Mouse (Mus musculus): ENCODE results near the gene Ptpdc1. TPM values are rescaled to one million over a fixed set of nuclear protein-coding genes. Genes with fewer than 3 reads are reported as not detected.

Ptpdc1 gene
- polyA plus RNA-seq, 1 experiment from 2014 or later: 4.8 TPM

- H3K27me3 ChIP-seq (ENCODE audit: control insufficient read depth, insufficient read depth, low read length): peaks cover 90% of the 10 kb centered on the region
- H3K4me3 ChIP-seq (ENCODE audit: low read length): no peak overlapping the region
- H3K4me1 ChIP-seq (ENCODE audit: control insufficient read depth, insufficient read depth, low read length): peaks cover 21% of the 10 kb centered on the region
- no peak for ATAC-seq (replicated peaks; ENCODE audit: extremely low read depth, insufficient read depth, low FRiP score)
- H3K9ac ChIP-seq (ENCODE audit: low read length): no peak overlapping the region
- no peaks in the 10 kb centered on the region for H3K9me3 ChIP-seq (replicated peaks; ENCODE audit: control insufficient read depth, low read length)
- 3% methylated on average over 39 of the region's 39 CpGs for WGBS
- no peak overlapping the region; the same call in 1 of the 2 replicates for H3K4me2 ChIP-seq (ENCODE audit: low read depth, low read length)
- H3K27ac ChIP-seq (ENCODE audit: low read length): no peak overlapping the region
- no peaks in the 10 kb centered on the region for H3K36me3 ChIP-seq (ENCODE audit: control insufficient read depth, insufficient read depth)
These were observed 39.6 kb upstream of the Ptpdc1 start for GRCm38 (mm10) chr13:48664916-48665655.

- Histone ChIP-seq H3K4me1 (ENCODE audit: control insufficient read depth, insufficient read depth, low read length) (peaks cover 21% of the 10 kb centered on the region), H3K9me3 (replicated peaks; ENCODE audit: control insufficient read depth, low read length) (no peaks in the 10 kb centered on the region), H3K27me3 (ENCODE audit: control insufficient read depth, insufficient read depth, low read length) (peaks cover 95% of the 10 kb centered on the region), H3K36me3 (ENCODE audit: control insufficient read depth, insufficient read depth) (no peaks in the 10 kb centered on the region), H3K4me2 (ENCODE audit: low read depth, low read length) (no peak overlapping the region), H3K27ac (ENCODE audit: low read length) (no peak overlapping the region), H3K9ac (ENCODE audit: low read length) (no peak overlapping the region), H3K4me3 (ENCODE audit: low read length) (no peak overlapping the region)
- ATAC-seq (replicated peaks; ENCODE audit: extremely low read depth, insufficient read depth, low FRiP score): no peak
- 23% methylated on average over 7 of the region's 7 CpGs for WGBS
These were observed 38.5 kb upstream of the Ptpdc1 start for GRCm38 (mm10) chr13:48663988-48664339.

GRCm38 (mm10) chr13:48663211-48663987, 37.9 kb upstream of the Ptpdc1 start:
- H3K27ac ChIP-seq (ENCODE audit: low read length): no peak overlapping the region
- WGBS: 6% methylated on average over 52 of the region's 54 CpGs
- H3K4me2 ChIP-seq (ENCODE audit: low read depth, low read length): peak overlapping the region; percentile 70
- no peak for ATAC-seq (replicated peaks; ENCODE audit: extremely low read depth, insufficient read depth, low FRiP score)
- H3K4me1 ChIP-seq (ENCODE audit: control insufficient read depth, insufficient read depth, low read length): peaks cover 19% of the 10 kb centered on the region
- H3K36me3 ChIP-seq (ENCODE audit: control insufficient read depth, insufficient read depth): no peaks in the 10 kb centered on the region
- peak overlapping the region; percentile 54 for H3K4me3 ChIP-seq (ENCODE audit: low read length)
- H3K9me3 ChIP-seq (replicated peaks; ENCODE audit: control insufficient read depth, low read length): no peaks in the 10 kb centered on the region
- peaks cover 97% of the 10 kb centered on the region for H3K27me3 ChIP-seq (ENCODE audit: control insufficient read depth, insufficient read depth, low read length)
- H3K9ac ChIP-seq (ENCODE audit: low read length): 0 out of 2 replicates have a peak overlapping the region, but pooled peaks have one; percentile 3

- Histone ChIP-seq H3K27ac (ENCODE audit: low read length) (no peak within 1 kb of the TSS), H3K9me3 (replicated peaks; ENCODE audit: control insufficient read depth, low read length) (no peaks in the 10 kb centered on the region), H3K4me3 (ENCODE audit: low read length) (peak within 1 kb of the TSS; percentile 54), H3K4me1 (ENCODE audit: control insufficient read depth, insufficient read depth, low read length) (peaks cover 20% of the 10 kb centered on the region), H3K36me3 (ENCODE audit: control insufficient read depth, insufficient read depth) (no peaks in the 10 kb centered on the region), H3K27me3 (ENCODE audit: control insufficient read depth, insufficient read depth, low read length) (peaks cover 99% of the 10 kb centered on the region), H3K9ac (ENCODE audit: low read length) (0 out of 2 replicates have a peak within 1 kb of the TSS, but pooled peaks have one; percentile 3), H3K4me2 (ENCODE audit: low read depth, low read length) (peak within 1 kb of the TSS; percentile 70)
- ATAC-seq (replicated peaks; ENCODE audit: extremely low read depth, insufficient read depth, low FRiP score): 0 out of 2 replicates have a peak, but pooled peaks have one; percentile 29
- WGBS: under 1% methylated on average over 59 of the region's 73 CpGs
These were observed 37.1 kb upstream of the Ptpdc1 start, which contains the start of gene Barx1 for GRCm38 (mm10) chr13:48662431-48663143. TSS of gene Barx1 (plus strand) at chr13:48662998.

- H3K4me3 ChIP-seq (ENCODE audit: low read length): no peak overlapping the region
- no peak overlapping the region for H3K27ac ChIP-seq (ENCODE audit: low read length)
- peaks cover 99% of the 10 kb centered on the region for H3K27me3 ChIP-seq (ENCODE audit: control insufficient read depth, insufficient read depth, low read length)
- WGBS: 3% methylated on average over 1 of the region's 1 CpGs
- no peaks in the 10 kb centered on the region for H3K36me3 ChIP-seq (ENCODE audit: control insufficient read depth, insufficient read depth)
- H3K4me2 ChIP-seq (ENCODE audit: low read depth, low read length): no peak overlapping the region
- no peak overlapping the region for H3K9ac ChIP-seq (ENCODE audit: low read length)
- H3K4me1 ChIP-seq (ENCODE audit: control insufficient read depth, insufficient read depth, low read length): peaks cover 20% of the 10 kb centered on the region
- ATAC-seq (replicated peaks; ENCODE audit: extremely low read depth, insufficient read depth, low FRiP score): no peak
- H3K9me3 ChIP-seq (replicated peaks; ENCODE audit: control insufficient read depth, low read length): no peaks in the 10 kb centered on the region
These were observed 36.1 kb upstream of the Ptpdc1 start for GRCm38 (mm10) chr13:48661561-48661960.

GRCm38 (mm10) chr13:48660741-48661140, 35.3 kb upstream of the Ptpdc1 start:
- H3K4me3 ChIP-seq (ENCODE audit: low read length): no peak overlapping the region
- no peaks in the 10 kb centered on the region for H3K36me3 ChIP-seq (ENCODE audit: control insufficient read depth, insufficient read depth)
- H3K9me3 ChIP-seq (replicated peaks; ENCODE audit: control insufficient read depth, low read length): no peaks in the 10 kb centered on the region
- H3K27me3 ChIP-seq (ENCODE audit: control insufficient read depth, insufficient read depth, low read length): peaks cover 99% of the 10 kb centered on the region
- no peak for ATAC-seq (replicated peaks; ENCODE audit: extremely low read depth, insufficient read depth, low FRiP score)
- no peak overlapping the region for H3K9ac ChIP-seq (ENCODE audit: low read length)
- H3K27ac ChIP-seq (ENCODE audit: low read length): no peak overlapping the region
- H3K4me1 ChIP-seq (ENCODE audit: control insufficient read depth, insufficient read depth, low read length): peaks cover 17% of the 10 kb centered on the region
- no peak overlapping the region for H3K4me2 ChIP-seq (ENCODE audit: low read depth, low read length)
- WGBS: 15% methylated on average over 6 of the region's 6 CpGs

GRCm38 (mm10) chr13:48660221-48660734, 34.8 kb upstream of the Ptpdc1 start:
- Histone ChIP-seq H3K4me3 (ENCODE audit: low read length) (no peak overlapping the region), H3K27ac (ENCODE audit: low read length) (no peak overlapping the region), H3K4me2 (ENCODE audit: low read depth, low read length) (no peak overlapping the region), H3K9ac (ENCODE audit: low read length) (no peak overlapping the region), H3K27me3 (ENCODE audit: control insufficient read depth, insufficient read depth, low read length) (peaks cover 96% of the 10 kb centered on the region), H3K9me3 (replicated peaks; ENCODE audit: control insufficient read depth, low read length) (no peaks in the 10 kb centered on the region), H3K4me1 (ENCODE audit: control insufficient read depth, insufficient read depth, low read length) (peaks cover 15% of the 10 kb centered on the region), H3K36me3 (ENCODE audit: control insufficient read depth, insufficient read depth) (no peaks in the 10 kb centered on the region)
- WGBS: 5% methylated on average over 11 of the region's 11 CpGs
- ATAC-seq (replicated peaks; ENCODE audit: extremely low read depth, insufficient read depth, low FRiP score): no peak

- WGBS: 2% methylated on average over 38 of the region's 38 CpGs
- peak overlapping the region; percentile 36 for H3K4me3 ChIP-seq (ENCODE audit: low read length)
- no peak overlapping the region for H3K27ac ChIP-seq (ENCODE audit: low read length)
- no peaks in the 10 kb centered on the region for H3K9me3 ChIP-seq (replicated peaks; ENCODE audit: control insufficient read depth, low read length)
- H3K4me1 ChIP-seq (ENCODE audit: control insufficient read depth, insufficient read depth, low read length): peaks cover 15% of the 10 kb centered on the region
- H3K9ac ChIP-seq (ENCODE audit: low read length): no peak overlapping the region
- H3K27me3 ChIP-seq (ENCODE audit: control insufficient read depth, insufficient read depth, low read length): peaks cover 96% of the 10 kb centered on the region
- ATAC-seq (replicated peaks; ENCODE audit: extremely low read depth, insufficient read depth, low FRiP score): no peak
- no peaks in the 10 kb centered on the region for H3K36me3 ChIP-seq (ENCODE audit: control insufficient read depth, insufficient read depth)
- peak overlapping the region; percentile 51 for H3K4me2 ChIP-seq (ENCODE audit: low read depth, low read length)
These were observed 34.1 kb upstream of the Ptpdc1 start for GRCm38 (mm10) chr13:48659254-48660220.

Data from heart, embryonic 16.5 days (tissue).